Mouse (Mus musculus) embryonic facial prominence, embryonic 11.5 days (tissue): ENCODE results near the gene Tmem63b. TPM values are rescaled to one million over a fixed set of nuclear protein-coding genes. Genes with fewer than 3 reads are reported as not detected.
A peak's percentile ranks its signal among the peaks of the same experiment; 100 is the strongest.

Experiments used
- ATAC-seq: fragments of 200-750 bp; cut with Nextera tagmentation; replicated peaks from 2 replicates; pipeline ENCODE4 v1.8.0; 2017; ENCODE audit warnings: low read depth; ENCODE audit not compliant: insufficient number of reproducible peaks, low FRiP score, low TSS enrichment
- DNase-seq: peaks from one replicate; pipeline ENCODE4 v3.0.0-alpha.2; 2015; ENCODE audit warnings: low spot score
- H3K27ac ChIP-seq: fragments of 300-500 bp; sonication (generic); replicated peaks from 2 replicates; pipeline ENCODE4 v1.5.1; 2014; ENCODE audit warnings: mild to moderate bottlenecking, low read depth, low read length, control low read depth
- H3K27me3 ChIP-seq: fragments of 300-500 bp; sonication (generic); 2 replicates; pipeline ENCODE4 v1.6.1; 2014; ENCODE audit warnings: mild to moderate bottlenecking, low read length, moderate library complexity, mixed read lengths; ENCODE audit not compliant: control insufficient read depth, insufficient read depth
- H3K36me3 ChIP-seq: fragments of 300-500 bp; sonication (generic); replicated peaks from 2 replicates; pipeline ENCODE4 v1.6.1; 2014; ENCODE audit warnings: low read depth, mild to moderate bottlenecking, low read length, moderate library complexity, mixed read lengths; ENCODE audit not compliant: control insufficient read depth, insufficient read depth
- H3K4me1 ChIP-seq: fragments of 300-500 bp; sonication (generic); 2 replicates; pipeline ENCODE4 v1.6.1; 2014; ENCODE audit warnings: low read length, mixed read lengths; ENCODE audit not compliant: control insufficient read depth, insufficient read depth
- H3K4me2 ChIP-seq: fragments of 300-500 bp; sonication (generic); 2 replicates; pipeline ENCODE4 v1.6.1; 2014; ENCODE audit warnings: low read depth, mild to moderate bottlenecking, control low read depth, low read length, moderate library complexity
- H3K4me3 ChIP-seq: fragments of 300-500 bp; sonication (generic); 2 replicates; pipeline ENCODE4 v1.5.1; 2014; ENCODE audit warnings: low read depth, low read length, control low read depth
- H3K9ac ChIP-seq: fragments of 300-500 bp; sonication (generic); replicated peaks from 2 replicates; pipeline ENCODE4 v1.6.1; 2014; ENCODE audit warnings: mild to moderate bottlenecking, control low read depth, low read length
- H3K9me3 ChIP-seq: fragments of 300-500 bp; sonication (generic); replicated peaks from 2 replicates; pipeline ENCODE4 v1.6.1; 2016; ENCODE audit warnings: mild to moderate bottlenecking, low read length, inconsistent platforms, mixed read lengths; ENCODE audit not compliant: control insufficient read depth
- WGBS: fragments of 180-500 bp; shearing (Covaris S2); extraction: QIAGEN DNeasy Blood & Tissue Kit; methylation state at CpG from one replicate; pipeline ENCODE4 v1.1.7; 2014; 5-methylcytosine and 5-hydroxymethylcytosine counted together
- polyA plus RNA-seq: library from polyadenylated mRNA; unstranded; fragments of >200 nt; fragmentation: Nextera tagmentation; extraction: Ambion mirVana; gene quantifications from 2 replicates; pipeline ENCODE4 v1.2.1, GENCODE M21; 2014

Gene Tmem63b
- polyA plus RNA-seq, result 23.5 and 24.8 TPM in 2 replicates

- no peaks in the 10 kb centered on the region for H3K36me3 ChIP-seq
- ATAC-seq, result 0 out of 2 replicates have a peak, but pooled peaks have one; percentile 4
- no peaks in the 10 kb centered on the region; the same call in 1 of the 2 replicates for H3K4me1 ChIP-seq
- peak within 1 kb of the TSS; percentile 80 for H3K9ac ChIP-seq
- peak within 1 kb of the TSS; percentile 86 for H3K4me3 ChIP-seq
- peak within 1 kb of the TSS; percentile 66 for H3K27ac ChIP-seq
- H3K9me3 ChIP-seq, result no peaks in the 10 kb centered on the region
- H3K4me2 ChIP-seq, result peak within 1 kb of the TSS; percentile 72
- no peaks in the 10 kb centered on the region for H3K27me3 ChIP-seq
- peak; percentile 47 for DNase-seq
- WGBS, result 12% methylated on average over 12 of the region's 12 CpGs
Observed at GRCm38 (mm10) chr17:45686716-45687115, at the start of gene Tmem63b. Gene Tmem63b (minus strand): TSS chr17:45686905.

- H3K4me2 ChIP-seq, result peak overlapping the region; percentile 72
- 8% methylated on average over 10 of the region's 10 CpGs for WGBS
- no peaks in the 10 kb centered on the region for H3K36me3 ChIP-seq
- peaks cover 9% of the 10 kb centered on the region for H3K4me1 ChIP-seq
- H3K4me3 ChIP-seq, result peak overlapping the region; percentile 34
- H3K9me3 ChIP-seq, result no peaks in the 10 kb centered on the region
- no peaks in the 10 kb centered on the region for H3K27me3 ChIP-seq
- H3K9ac ChIP-seq, result peak overlapping the region; percentile 78
- H3K27ac ChIP-seq, result peak overlapping the region; percentile 79
- ATAC-seq (peak; percentile 16; the same call in 1 of the 2 replicates), DNase-seq (peak; percentile 90)
Observed at GRCm38 (mm10) chr17:45735382-45736310, 48.9 kb upstream of the Tmem63b start.

GRCm38 (mm10) chr17:45734881-45735280, 48.2 kb upstream of the Tmem63b start:
- Histone ChIP-seq H3K27ac (no peak overlapping the region), H3K9ac (no peak overlapping the region), H3K9me3 (no peaks in the 10 kb centered on the region), H3K36me3 (no peaks in the 10 kb centered on the region), H3K4me1 (peaks cover 9% of the 10 kb centered on the region), H3K4me3 (no peak overlapping the region), H3K4me2 (no peak overlapping the region), H3K27me3 (no peaks in the 10 kb centered on the region)
- ATAC-seq (no peak), DNase-seq (no peak)
- WGBS, result 59% methylated on average over 4 of the region's 4 CpGs

GRCm38 (mm10) chr17:45734333-45734732, 47.6 kb upstream of the Tmem63b start:
- Histone ChIP-seq H3K27me3 (no peaks in the 10 kb centered on the region), H3K27ac (no peak overlapping the region), H3K4me3 (no peak overlapping the region), H3K4me2 (peak overlapping the region; percentile 80), H3K36me3 (no peaks in the 10 kb centered on the region), H3K9ac (peak overlapping the region; percentile 67), H3K4me1 (peaks cover 9% of the 10 kb centered on the region), H3K9me3 (no peaks in the 10 kb centered on the region)
- DNase-seq, result peak; percentile 24
- ATAC-seq, result no peak
- 9% methylated on average over 3 of the region's 3 CpGs for WGBS

- DNase-seq (peak; percentile 56), ATAC-seq (no peak)
- peak within 1 kb of the TSS; percentile 80 for H3K4me2 ChIP-seq
- peak within 1 kb of the TSS; percentile 67 for H3K9ac ChIP-seq
- H3K4me1 ChIP-seq, result peaks cover 9% of the 10 kb centered on the region
- peak within 1 kb of the TSS; percentile 37 for H3K4me3 ChIP-seq
- no peaks in the 10 kb centered on the region for H3K9me3 ChIP-seq
- no peaks in the 10 kb centered on the region for H3K36me3 ChIP-seq
- H3K27ac ChIP-seq, result no peak within 1 kb of the TSS
- H3K27me3 ChIP-seq, result no peaks in the 10 kb centered on the region
- under 1% methylated on average over 41 of the region's 41 CpGs for WGBS
Observed at GRCm38 (mm10) chr17:45733735-45734301, 47.1 kb upstream of the Tmem63b start, which contains the start of gene 1600014C23Rik. Gene 1600014C23Rik (minus strand): TSS chr17:45733844.

- 59% methylated on average over 19 of the region's 19 CpGs for WGBS
- no peaks in the 10 kb centered on the region for H3K27me3 ChIP-seq
- DNase-seq (no peak), ATAC-seq (0 out of 2 replicates have a peak, but pooled peaks have one; percentile 10)
- H3K4me1 ChIP-seq, result peaks cover 9% of the 10 kb centered on the region
- peak overlapping the region; percentile 80 for H3K4me2 ChIP-seq
- H3K9me3 ChIP-seq, result no peaks in the 10 kb centered on the region
- no peak overlapping the region for H3K4me3 ChIP-seq
- peak overlapping the region; percentile 67; the same call in 1 of the 2 replicates for H3K9ac ChIP-seq
- H3K36me3 ChIP-seq, result no peaks in the 10 kb centered on the region
- no peak overlapping the region for H3K27ac ChIP-seq
Observed at GRCm38 (mm10) chr17:45733038-45733734, 46.5 kb upstream of the Tmem63b start.

- no peak overlapping the region for H3K27ac ChIP-seq
- no peak overlapping the region for H3K4me3 ChIP-seq
- H3K4me1 ChIP-seq, result peaks cover 6% of the 10 kb centered on the region
- no peaks in the 10 kb centered on the region for H3K9me3 ChIP-seq
- no peaks in the 10 kb centered on the region for H3K27me3 ChIP-seq
- H3K4me2 ChIP-seq, result no peak overlapping the region
- no peak overlapping the region; the same call in 1 of the 2 replicates for H3K9ac ChIP-seq
- peak; percentile 94 for DNase-seq
- no peak for ATAC-seq
- WGBS, result 25% methylated on average over 9 of the region's 9 CpGs
- H3K36me3 ChIP-seq, result no peaks in the 10 kb centered on the region
Observed at GRCm38 (mm10) chr17:45731172-45731864, 44.6 kb upstream of the Tmem63b start.
